Mouse (Mus musculus): ENCODE data around the gene Nat8. TPM values are rescaled to one million over a fixed set of nuclear protein-coding genes. Genes with fewer than 3 reads are reported as not detected.
"Not testable (repeated sequence)": the region's sequence is repeated elsewhere in the genome, so short reads cannot be mapped to it uniquely, and the experiment has no call there.

Gene Nat8
- polyA plus RNA-seq, 1 experiment from 2014 or later, result not detected

DNA sequence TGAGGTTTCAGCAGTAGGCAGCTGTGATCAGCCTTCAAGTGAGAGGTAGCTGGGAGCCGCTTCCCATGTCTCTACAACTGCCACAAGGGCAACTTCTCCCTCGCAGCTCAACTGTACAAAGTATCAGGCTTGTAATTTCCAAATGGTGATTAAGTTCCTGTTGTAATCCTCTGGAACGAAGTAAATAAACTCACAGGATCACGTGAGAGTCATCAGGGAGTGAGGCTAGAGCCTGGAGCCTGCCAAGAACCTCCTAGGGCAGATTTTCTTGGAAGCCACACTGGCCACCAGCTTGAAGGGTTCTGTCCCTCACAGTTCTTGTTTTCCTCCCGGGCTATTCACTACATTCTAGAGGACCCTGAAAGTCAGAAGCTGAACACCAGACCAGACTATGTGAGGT is 28.7 kb downstream of the Nat8 start:
- H3K4me1 ChIP-seq (ENCODE audit: control insufficient read depth, insufficient read depth, low read length); ATAC-seq (ENCODE audit: low read depth); H3K9ac ChIP-seq (ENCODE audit: low read depth, low read length); H3K4me3 ChIP-seq (ENCODE audit: low read depth, low read length); H3K27me3 ChIP-seq (replicated peaks; ENCODE audit: control insufficient read depth, insufficient read depth, low read length); H3K36me3 ChIP-seq (ENCODE audit: control insufficient read depth, insufficient read depth, low read length); H3K27ac ChIP-seq (replicated peaks; ENCODE audit: low read depth, low read length); H3K4me2 ChIP-seq (ENCODE audit: low read depth, low read length); H3K9me3 ChIP-seq (ENCODE audit: control insufficient read depth, low read length); DNase-seq (ENCODE audit: low spot score): not testable (repeated sequence)
- 67% methylated on average over 5 of the region's 5 CpGs for WGBS

Small RNA genes lying within 50 kb of the gene (microRNA-seq; reads per million reads assigned to microRNA genes)
- gene Mir6375 (ENCODE audit: borderline number of aligned reads), result not detected

Other genes starting within 250 kb of the Nat8 start
- gene Alms1, start 244.6 kb downstream of the Nat8 start, polyA plus RNA-seq (2014; fragmentation: Nextera tagmentation; extraction: Ambion mirVana), result 5.1 and 5.3 TPM in 2 replicates
- not detected in 2 replicates for gene Nat8f7, start 118.9 kb downstream of the Nat8 start, polyA plus RNA-seq (2014; fragmentation: Nextera tagmentation; extraction: Ambion mirVana)
- 0.17 TPM in 1 of 2 replicates, not detected in the other for gene Nat8f3, start 66.3 kb downstream of the Nat8 start, polyA plus RNA-seq (2014; fragmentation: Nextera tagmentation; extraction: Ambion mirVana)
- gene Nat8f6, start 11.1 kb downstream of the Nat8 start, polyA plus RNA-seq (2014; fragmentation: Nextera tagmentation; extraction: Ambion mirVana), result not detected in 2 replicates
- gene Nat8f5, start 11.1 kb downstream of the Nat8 start, polyA plus RNA-seq (2014; fragmentation: Nextera tagmentation; extraction: Ambion mirVana), result 0.21 TPM in 1 of 2 replicates, not detected in the other
- not detected in 2 replicates for gene Nat8f2, start 37.1 kb upstream of the Nat8 start, polyA plus RNA-seq (2014; fragmentation: Nextera tagmentation; extraction: Ambion mirVana)
- gene Nat8f4, start 72.8 kb upstream of the Nat8 start, polyA plus RNA-seq (2014; fragmentation: Nextera tagmentation; extraction: Ambion mirVana), result 2.4 TPM in 2 replicates
- 23.7 and 24.1 TPM in 2 replicates for gene Tprkb, start 79.8 kb upstream of the Nat8 start, polyA plus RNA-seq (2014; fragmentation: Nextera tagmentation; extraction: Ambion mirVana)
- 4.2 and 5.3 TPM in 2 replicates for gene Nat8f1, start 83.6 kb upstream of the Nat8 start, polyA plus RNA-seq (2014; fragmentation: Nextera tagmentation; extraction: Ambion mirVana)
- 53.4 and 54.6 TPM in 2 replicates for gene Dusp11, start 129.6 kb upstream of the Nat8 start, polyA plus RNA-seq (2014; fragmentation: Nextera tagmentation; extraction: Ambion mirVana)
- not detected in 2 replicates for gene Figla, start 184.1 kb upstream of the Nat8 start, polyA plus RNA-seq (2014; fragmentation: Nextera tagmentation; extraction: Ambion mirVana)
- gene Add2, start 196.6 kb upstream of the Nat8 start, polyA plus RNA-seq (2014; fragmentation: Nextera tagmentation; extraction: Ambion mirVana), result 6.7 and 7.6 TPM in 2 replicates